Mouse (Mus musculus) ES-Bruce4 (cell line): ENCODE data around the gene Memo1.

Experiments used
- CTCF ChIP-seq: IDR thresholded peaks from one replicate; pipeline ENCODE4 v1.8.1; 2011; ENCODE audit warnings: low read depth, low read length
- EP300 ChIP-seq: IDR thresholded peaks from 2 replicates; pipeline ENCODE4 v1.6.1; 2011; ENCODE audit warnings: low read depth, low read length; ENCODE audit not compliant: insufficient read depth
- POLR2A ChIP-seq: IDR thresholded peaks from one replicate; pipeline ENCODE4 v1.8.1; 2011; ENCODE audit warnings: low read length; ENCODE audit not compliant: insufficient read depth

DNA sequence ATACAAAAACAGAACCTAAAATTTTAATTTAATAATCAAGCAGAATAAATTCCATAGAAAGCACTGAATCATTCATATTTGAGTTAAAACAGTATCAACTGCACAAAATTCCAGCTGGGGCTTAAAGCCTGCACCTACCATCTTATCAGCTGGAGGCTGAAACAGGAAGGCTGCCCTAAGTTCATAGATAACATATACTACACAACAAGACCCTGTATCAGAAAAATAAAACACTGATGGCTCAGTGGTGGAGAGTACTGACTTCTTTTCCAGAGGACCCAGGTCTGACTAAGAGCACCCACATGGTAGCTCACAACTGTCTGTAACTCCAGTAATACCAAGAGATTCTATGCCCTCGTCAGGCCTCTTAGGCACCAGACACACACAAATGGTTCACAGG, 55.0 kb downstream of the Memo1 start:
- TF ChIP-seq CTCF: no peak
- TF ChIP-seq POLR2A: no peak
- no peak for TF ChIP-seq EP300
